In genomic region chr3:134219881-134220280, GRCm38 (mm10) we compare ENCODE assay signal across 10 mouse cellular contexts. TPM values are rescaled to one million over a fixed set of nuclear protein-coding genes. Genes with fewer than 3 reads are reported as not detected.
DNase-seq lines count a peak whose midpoint lies in the region; ATAC-seq and TF ChIP-seq lines count a peak whose summit lies in the region.
"Not testable (repeated sequence)": the region's sequence is repeated elsewhere in the genome, so short reads cannot be mapped to it uniquely, and the experiment has no call there.
"Had no signal": no experiment of that assay in that cellular context is flagged by ENCODE, and none has a peak within 500 bp of the region (broad histone marks: within the 10 kb centered on the region; RNA-seq: fewer than 3 reads in every experiment).

No protein-coding gene starts in this region.

- TF ChIP-seq RAD21 in MEL (IDR thresholded peaks at IDR 0.05; ENCODE audit: low read depth, low read length), result not testable (repeated sequence)

- not testable (repeated sequence) for DNase-seq in MEL (ENCODE audit: low read depth, low spot score); liver, embryonic 11.5 days (ENCODE audit: low spot score); liver, embryonic 13.5 days; liver, embryonic 14.5 days (ENCODE audit: low read depth in 3 of 3, low spot score in 3 of 3)

- not testable (repeated sequence) for H3K9me3 ChIP-seq in MEL (replicated peaks; ENCODE audit: insufficient read depth, low read length); intestine, embryonic 16.5 days (ENCODE audit: control insufficient read depth, low read length); liver, embryonic 11.5 days (ENCODE audit: control insufficient read depth, low read length); liver, embryonic 12.5 days (replicated peaks); liver, embryonic 13.5 days (replicated peaks); liver, embryonic 14.5 days (ENCODE audit: control insufficient read depth, low read length); liver, embryonic 15.5 days (replicated peaks); liver, embryonic 16.5 days (replicated peaks; ENCODE audit: control insufficient read depth, low read length)

- not testable (repeated sequence) for TF ChIP-seq POLR2A in MEL (IDR thresholded peaks at IDR 0.05; ENCODE audit: control insufficient read depth in 1 of 2, insufficient read depth in 1 of 2, low read depth in 1 of 2, low read length in 2 of 2, poor library complexity in 1 of 2)

- H3K27me3 ChIP-seq in MEL (ENCODE audit: control insufficient read depth in 1 of 2, insufficient read depth in 2 of 2, low read length in 2 of 2); intestine, embryonic 16.5 days (replicated peaks; ENCODE audit: control insufficient read depth, insufficient read depth, low read length); liver, embryonic 11.5 days (replicated peaks; ENCODE audit: control insufficient read depth, insufficient read depth, low read length); liver, embryonic 12.5 days (replicated peaks); liver, embryonic 13.5 days; liver, embryonic 14.5 days (ENCODE audit: control insufficient read depth, insufficient read depth, low read length); liver, embryonic 15.5 days; liver, embryonic 16.5 days (ENCODE audit: control insufficient read depth, insufficient read depth, low read depth, low read length): not testable (repeated sequence)

- peak; percentile 10 to 64; a peak in 3 of 4 replicates for TF ChIP-seq EP300 in MEL (IDR thresholded peaks at IDR 0.05; ENCODE audit: low read depth in 1 of 2, low read length in 2 of 2)
- not testable (repeated sequence) for TF ChIP-seq EP300 in liver, embryonic 14.5 days (IDR thresholded peaks at IDR 0.05; ENCODE audit: low read depth)

- ATAC-seq in intestine, embryonic 16.5 days, result peak; percentile 70; the same call in 1 of the 2 replicates
- 0 out of 2 replicates have a peak, but pooled peaks have one; percentile 23 for ATAC-seq in liver, embryonic 11.5 days (replicated peaks; ENCODE audit: low FRiP score)
- peak; percentile 59; the same call in 1 of the 2 replicates for ATAC-seq in liver, embryonic 12.5 days
- peak; percentile 71 for ATAC-seq in liver, embryonic 13.5 days (ENCODE audit: low read depth)
- ATAC-seq in liver, embryonic 14.5 days (ENCODE audit: insufficient read depth), result peak; percentile 68
- ATAC-seq in liver, embryonic 15.5 days (ENCODE audit: insufficient read depth), result peak; percentile 73
- ATAC-seq in liver, embryonic 16.5 days (ENCODE audit: low read depth), result peak; percentile 51

- not testable (repeated sequence) for TF ChIP-seq CTCF in MEL (IDR thresholded peaks at IDR 0.05 in 2 of 3, conservative IDR thresholded peaks at IDR 0.05 in 1 of 3; ENCODE audit: control insufficient read depth in 1 of 3, insufficient read depth in 1 of 3, low read depth in 2 of 3, low read length in 3 of 3, poor library complexity in 1 of 3, severe bottlenecking in 1 of 3); liver, embryonic 14.5 days (IDR thresholded peaks at IDR 0.05; ENCODE audit: low read depth)

- H3K9ac ChIP-seq in MEL (ENCODE audit: control insufficient read depth, low read depth, low read length, poor library complexity, severe bottlenecking); intestine, embryonic 16.5 days (ENCODE audit: low read depth, low read length); liver, embryonic 11.5 days (ENCODE audit: low read depth, low read length); liver, embryonic 12.5 days; liver, embryonic 13.5 days; liver, embryonic 14.5 days (replicated peaks); liver, embryonic 15.5 days; liver, embryonic 16.5 days (ENCODE audit: low read depth, low read length): not testable (repeated sequence)

- peaks cover 0 to 31% of the 10 kb centered on the region in 2 experiments; a peak in 2 of 4 replicates for H3K36me3 ChIP-seq in MEL (ENCODE audit: control insufficient read depth in 1 of 2, insufficient read depth in 2 of 2, low read length in 2 of 2)
- H3K36me3 ChIP-seq in intestine, embryonic 16.5 days (ENCODE audit: control insufficient read depth, insufficient read depth, low read length); liver, embryonic 11.5 days (ENCODE audit: control insufficient read depth, insufficient read depth, low read length); liver, embryonic 12.5 days; liver, embryonic 13.5 days; liver, embryonic 14.5 days (replicated peaks; ENCODE audit: control insufficient read depth, insufficient read depth, low read depth); liver, embryonic 15.5 days (replicated peaks); liver, embryonic 16.5 days (ENCODE audit: control insufficient read depth, insufficient read depth): not testable (repeated sequence)

- not testable (repeated sequence) for H3K79me2 ChIP-seq in MEL (ENCODE audit: control insufficient read depth, insufficient read depth, low read length, poor library complexity)

- H3K4me1 ChIP-seq in MEL (ENCODE audit: control insufficient read depth in 1 of 2, insufficient read depth in 2 of 2, low read length in 2 of 2), result peaks cover 6 to 18% of the 10 kb centered on the region in 2 experiments
- H3K4me1 ChIP-seq in intestine, embryonic 16.5 days (ENCODE audit: control insufficient read depth, insufficient read depth, low read length); liver, embryonic 11.5 days (replicated peaks; ENCODE audit: control insufficient read depth, insufficient read depth, low read length); liver, embryonic 12.5 days; liver, embryonic 13.5 days (replicated peaks); liver, embryonic 14.5 days (replicated peaks; ENCODE audit: control insufficient read depth in 2 of 2, insufficient read depth in 2 of 2, low read length in 1 of 2); liver, embryonic 15.5 days (replicated peaks); liver, embryonic 16.5 days (ENCODE audit: control insufficient read depth, low read depth, low read length): not testable (repeated sequence)

- H3K27ac ChIP-seq in MEL (ENCODE audit: control insufficient read depth, low read depth, low read length), result peak overlapping the region; percentile 34
- not testable (repeated sequence) for H3K27ac ChIP-seq in intestine, embryonic 16.5 days (ENCODE audit: low read length); liver, embryonic 11.5 days (ENCODE audit: low read depth, low read length); liver, embryonic 12.5 days; liver, embryonic 13.5 days; liver, embryonic 14.5 days; liver, embryonic 15.5 days (replicated peaks); liver, embryonic 16.5 days (ENCODE audit: low read length)

- H3K4me3 ChIP-seq in MEL (ENCODE audit: control insufficient read depth in 1 of 2, insufficient read depth in 1 of 2, low read depth in 2 of 2, low read length in 2 of 2); intestine, embryonic 16.5 days (ENCODE audit: low read length); liver, embryonic 11.5 days (ENCODE audit: low read depth, low read length); liver, embryonic 12.5 days; liver, embryonic 13.5 days (replicated peaks); liver, embryonic 14.5 days (ENCODE audit: insufficient read depth in 1 of 2, low read depth in 2 of 2, low read length in 2 of 2); liver, embryonic 15.5 days (replicated peaks); liver, embryonic 16.5 days (ENCODE audit: low read depth, low read length): not testable (repeated sequence)

- not testable (repeated sequence) for H3K4me2 ChIP-seq in intestine, embryonic 16.5 days (ENCODE audit: low read depth, low read length); liver, embryonic 11.5 days; liver, embryonic 12.5 days; liver, embryonic 13.5 days; liver, embryonic 14.5 days (ENCODE audit: low read depth); liver, embryonic 15.5 days; liver, embryonic 16.5 days (ENCODE audit: low read depth, low read length)

TF ChIP-seq in MEL, 35 proteins besides CTCF, POLR2A, EP300 and RAD21:
- peak; percentile 27; the same call in 1 of the 2 replicates for TF ChIP-seq GATA1 (IDR thresholded peaks at IDR 0.05; ENCODE audit: low read depth, low read length)
- 0 out of 2 replicates have a peak, but pooled peaks have one; percentile 48 for TF ChIP-seq TCF12 (IDR thresholded peaks at IDR 0.05; ENCODE audit: low read depth, low read length)

RNA-seq across cellular contexts. Expression of gene Cxxc4, which starts 16.4 kb away (rescaled TPM):
- total RNA-seq in MEL (2012; rRNA removed), result not detected in 2 replicates
- not detected for polyA plus RNA-seq in MEL (2012; ENCODE audit: insufficient read depth in 1 of 2, insufficient read length in 2 of 2, low read depth in 1 of 2, low replicate concordance in 2 of 2, missing spikeins in 1 of 2)
- 2.3 and 2.4 TPM in 2 replicates for polyA plus RNA-seq in intestine, embryonic 16.5 days (2015; fragmentation: Nextera tagmentation; extraction: Ambion mirVana)
- 2.5 and 3.8 TPM in 2 replicates for polyA plus RNA-seq in liver, embryonic 11.5 days (2014; fragmentation: Nextera tagmentation; extraction: Ambion mirVana)
- 0.72 and 0.73 TPM in 2 replicates for polyA plus RNA-seq in liver, embryonic 12.5 days (2016; fragmentation: Nextera tagmentation; extraction: Ambion mirVana)
- polyA plus RNA-seq in liver, embryonic 13.5 days (2015; fragmentation: Nextera tagmentation; extraction: Ambion mirVana), result 0.33 and 0.42 TPM in 2 replicates
- 0.09 and 0.10 TPM in 2 replicates for polyA plus RNA-seq in liver, embryonic 14.5 days (2012; rRNA removed)
- 0.06 and 0.10 TPM in 2 replicates for polyA plus RNA-seq in liver, embryonic 14.5 days (2014; fragmentation: Nextera tagmentation; extraction: Ambion mirVana)
- 0.08 and 0.09 TPM in 2 replicates for polyA plus RNA-seq in liver, embryonic 15.5 days (2015; fragmentation: Nextera tagmentation; extraction: Ambion mirVana)
- 0.18 and 0.24 TPM in 2 replicates for polyA plus RNA-seq in liver, embryonic 16.5 days (2015; fragmentation: Nextera tagmentation; extraction: Ambion mirVana)
- polyA plus RNA-seq: CD4-positive, CD25-positive, alpha-beta regulatory T cell, adult 4 months; G1E had no signal

Comparison
In these comparisons a context has a peak if more than half of its experiments do, and no peak if none do; other contexts are left out.
1. ATAC-seq: peak in every context shown above with its lines; median percentile 73 in liver, embryonic 15.5 days; 71 in liver, embryonic 13.5 days; 70 in intestine, embryonic 16.5 days; 68 in liver, embryonic 14.5 days; 59 in liver, embryonic 12.5 days; 51 in liver, embryonic 16.5 days; 23 in liver, embryonic 11.5 days.